Mouse (Mus musculus) hindbrain, embryonic 15.5 days (tissue): ENCODE data around the gene Rpl18. TPM values are rescaled to one million over a fixed set of nuclear protein-coding genes. Genes with fewer than 3 reads are reported as not detected.

Source experiments
- ATAC-seq: fragments of 200-750 bp; cut with Nextera tagmentation; 2 replicates; pipeline ENCODE4 v1.8.0; 2017; ENCODE audit warnings: low read depth, moderate number of reproducible peaks, moderate TSS enrichment; ENCODE audit not compliant: low FRiP score
- H3K27ac ChIP-seq: fragments of 300-500 bp; sonication (generic); replicated peaks from 2 replicates; pipeline ENCODE4 v1.5.1; 2015; ENCODE audit warnings: mild to moderate bottlenecking, inconsistent platforms
- H3K27me3 ChIP-seq: fragments of 300-500 bp; sonication (generic); 2 replicates; pipeline ENCODE4 v1.6.1; 2015; ENCODE audit warnings: control low read depth, inconsistent platforms
- H3K36me3 ChIP-seq: fragments of 300-500 bp; sonication (generic); 2 replicates; pipeline ENCODE4 v1.6.1; 2015; ENCODE audit warnings: control low read depth, inconsistent platforms
- H3K4me1 ChIP-seq: fragments of 300-500 bp; sonication (generic); replicated peaks from 2 replicates; pipeline ENCODE4 v1.6.1; 2015; ENCODE audit warnings: control low read depth, inconsistent platforms
- H3K4me2 ChIP-seq: fragments of 300-500 bp; sonication (generic); 2 replicates; pipeline ENCODE4 v1.6.1; 2015; ENCODE audit warnings: moderate library complexity, mild to moderate bottlenecking, inconsistent platforms
- H3K4me3 ChIP-seq: fragments of 300-500 bp; sonication (generic); 2 replicates; pipeline ENCODE4 v1.5.1; 2015; ENCODE audit warnings: mild to moderate bottlenecking, inconsistent platforms
- H3K9ac ChIP-seq: fragments of 300-500 bp; sonication (generic); 2 replicates; pipeline ENCODE4 v1.6.1; 2015; ENCODE audit warnings: inconsistent platforms
- H3K9me3 ChIP-seq: fragments of 300-500 bp; sonication (generic); 2 replicates; pipeline ENCODE4 v1.6.1; 2016; ENCODE audit warnings: control low read depth, inconsistent platforms
- WGBS: fragments of 180-500 bp; shearing (Covaris S2); methylation state at CpG from one replicate; pipeline ENCODE4 v1.1.7; 2015; 5-methylcytosine and 5-hydroxymethylcytosine counted together
- polyA plus RNA-seq: library from polyadenylated mRNA; unstranded; fragments of >200 nt; fragmentation: Nextera tagmentation; extraction: Ambion mirVana; gene quantifications from 2 replicates; pipeline ENCODE4 v1.2.1, GENCODE M21; 2015

Gene Rpl18
- polyA plus RNA-seq, 1 experiment from 2014 or later, result 528 TPM

DNA sequence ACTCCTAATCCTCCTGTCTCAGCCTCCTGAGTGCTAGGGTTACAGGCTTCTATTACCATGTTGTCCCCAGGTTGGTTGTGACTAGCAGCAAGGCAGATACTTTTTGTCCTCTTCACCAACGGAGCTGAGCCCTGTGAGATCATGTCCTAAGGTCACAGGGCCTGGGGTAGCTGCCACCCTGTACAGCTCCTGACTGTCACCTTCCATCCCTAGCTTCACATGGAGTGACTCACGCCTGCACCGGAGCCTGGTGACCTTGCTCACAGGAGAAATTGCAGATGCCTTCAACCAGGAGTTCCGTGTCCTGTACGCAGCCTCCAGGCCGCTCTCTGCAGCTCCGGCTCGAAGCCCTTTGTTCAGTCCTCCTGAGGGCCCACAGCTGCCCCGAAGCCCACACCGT, 11.2 kb downstream of the Rpl18 start:
- peaks cover 22% of the 10 kb centered on the region; the same call in 1 of the 2 replicates for H3K36me3 ChIP-seq
- no peaks in the 10 kb centered on the region for H3K9me3 ChIP-seq
- no peak overlapping the region for H3K4me2 ChIP-seq
- H3K27me3 ChIP-seq, result no peaks in the 10 kb centered on the region
- H3K4me1 ChIP-seq, result peaks cover 3% of the 10 kb centered on the region; the same call in 1 of the 2 replicates
- no peak overlapping the region for H3K27ac ChIP-seq
- no peak for ATAC-seq
- 89% methylated on average over 10 of the region's 10 CpGs for WGBS
- H3K4me3 ChIP-seq, result no peak overlapping the region
- H3K9ac ChIP-seq, result no peak overlapping the region

DNA sequence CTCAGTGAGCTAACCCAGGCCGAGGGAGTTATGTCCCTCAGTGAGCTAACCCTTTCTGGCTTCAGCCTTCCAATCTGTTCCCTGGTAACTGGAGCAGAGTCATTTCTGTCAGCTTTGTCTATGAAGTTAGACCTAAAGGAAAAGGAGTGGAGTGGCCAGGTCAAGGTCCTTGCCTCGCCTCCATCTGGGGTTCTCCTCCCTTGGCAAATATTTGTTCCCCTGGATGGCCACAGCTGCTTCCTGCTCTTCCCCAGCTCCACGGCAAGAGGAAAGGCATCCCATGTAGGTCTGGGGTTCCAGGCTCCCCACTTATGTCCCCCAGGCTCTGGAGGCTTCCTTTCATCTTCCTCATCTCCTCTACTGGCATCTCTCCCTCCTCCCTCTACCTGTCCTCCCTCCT, 12.4 kb downstream of the Rpl18 start:
- Histone ChIP-seq H3K4me3 (no peak overlapping the region), H3K4me1 (peaks cover 3% of the 10 kb centered on the region; the same call in 1 of the 2 replicates), H3K27me3 (no peaks in the 10 kb centered on the region), H3K27ac (no peak overlapping the region), H3K36me3 (peaks cover 22% of the 10 kb centered on the region; the same call in 1 of the 2 replicates), H3K9ac (no peak overlapping the region), H3K4me2 (no peak overlapping the region), H3K9me3 (no peaks in the 10 kb centered on the region)
- 86% methylated on average over 3 of the region's 3 CpGs for WGBS
- ATAC-seq, result no peak

DNA sequence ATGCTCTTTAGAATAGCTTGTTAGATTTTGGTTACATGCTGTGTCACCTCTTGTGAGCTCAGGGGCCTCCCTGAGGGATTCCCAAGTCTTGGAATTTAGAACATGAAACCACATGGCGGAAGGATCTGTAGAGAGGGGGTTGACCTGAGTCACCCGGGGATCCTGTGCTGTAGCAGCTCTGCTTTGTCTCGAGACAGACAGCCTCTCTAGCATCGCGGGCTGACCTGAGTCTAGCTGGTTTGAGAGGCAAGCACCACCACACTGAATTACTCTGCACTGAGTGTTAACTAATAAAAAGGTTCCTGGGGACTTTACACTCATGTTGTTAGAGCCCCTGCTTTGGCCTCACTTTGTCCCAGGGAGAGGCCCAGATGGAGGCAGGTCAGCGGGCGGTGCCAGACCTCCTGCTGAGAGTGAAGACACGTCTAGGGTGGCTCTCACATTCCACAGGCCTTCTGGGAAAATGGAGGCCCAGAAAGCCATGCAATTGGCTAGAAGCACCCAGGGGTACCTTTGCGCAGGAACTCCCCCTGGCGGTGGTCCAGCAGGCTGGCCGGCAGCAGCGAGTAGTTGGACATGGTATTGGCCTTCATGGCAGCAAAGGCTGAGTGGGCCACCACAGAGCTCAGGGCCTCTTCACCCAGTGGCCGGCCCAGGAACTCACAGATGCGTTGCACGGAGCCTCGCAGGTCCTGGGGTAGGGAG, 15.6 kb downstream of the Rpl18 start:
- Histone ChIP-seq H3K4me3 (no peak overlapping the region), H3K9me3 (no peaks in the 10 kb centered on the region), H3K36me3 (0 out of 2 replicates have a peak, but pooled peaks cover 10% of the 10 kb centered on the region), H3K27ac (no peak overlapping the region), H3K4me1 (peaks cover 3% of the 10 kb centered on the region; the same call in 1 of the 2 replicates), H3K9ac (no peak overlapping the region), H3K27me3 (no peaks in the 10 kb centered on the region), H3K4me2 (no peak overlapping the region)
- no peak for ATAC-seq
- WGBS, result 16% methylated on average over 16 of the region's 16 CpGs

DNA sequence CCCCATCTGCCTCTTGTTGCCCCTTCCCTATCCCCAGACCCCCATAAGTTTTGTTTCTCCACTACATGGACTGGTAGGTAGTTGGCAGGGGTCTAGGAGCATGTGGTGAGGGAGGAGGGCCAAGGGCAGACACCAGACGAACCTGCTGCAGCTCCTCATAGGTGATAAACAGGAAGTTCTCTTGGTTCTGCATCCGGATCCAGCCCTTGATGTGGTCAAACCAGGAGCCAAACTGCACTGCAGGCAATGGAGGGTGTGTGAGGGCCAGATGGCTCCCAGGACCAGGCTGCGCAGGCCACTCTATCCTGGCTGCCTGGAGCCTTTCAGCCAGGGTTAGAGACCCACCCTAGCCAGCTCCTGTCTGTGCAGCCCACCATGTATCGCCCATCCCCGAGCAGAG, 18.2 kb downstream of the Rpl18 start:
- Histone ChIP-seq H3K4me1 (peaks cover 3% of the 10 kb centered on the region; the same call in 1 of the 2 replicates), H3K27me3 (no peaks in the 10 kb centered on the region), H3K9me3 (no peaks in the 10 kb centered on the region), H3K36me3 (no peaks in the 10 kb centered on the region), H3K4me3 (no peak overlapping the region), H3K4me2 (no peak overlapping the region), H3K27ac (no peak overlapping the region), H3K9ac (no peak overlapping the region)
- 83% methylated on average over 5 of the region's 5 CpGs for WGBS
- ATAC-seq, result no peak

DNA sequence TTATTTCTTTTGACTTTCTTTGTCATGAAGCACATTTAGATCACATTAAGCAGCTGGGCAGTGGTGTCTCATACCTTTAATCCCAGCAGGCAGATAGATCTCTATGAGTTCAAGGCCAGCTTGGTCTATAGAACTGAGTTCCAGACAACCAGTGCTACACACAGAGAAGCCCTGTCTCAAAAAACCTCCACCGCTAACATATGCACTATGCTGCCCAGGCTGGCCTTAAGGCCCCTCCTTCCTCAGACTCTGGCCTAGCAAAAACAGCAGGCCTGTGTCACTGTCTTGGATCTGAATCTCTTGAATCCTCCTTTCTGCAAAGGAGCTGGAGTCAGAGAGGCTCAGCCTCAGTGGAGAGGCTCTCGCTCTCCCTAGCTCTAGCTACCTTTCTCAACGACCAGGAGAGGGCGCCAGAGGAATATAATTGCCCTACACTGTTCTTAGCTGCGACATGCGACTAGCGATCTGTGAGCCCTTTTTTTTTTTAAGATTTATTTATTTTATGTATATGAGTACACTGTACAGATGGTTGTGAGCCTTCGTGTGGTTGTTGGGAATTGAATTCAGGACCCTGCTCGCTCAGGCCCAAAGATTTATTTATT, 24.0 kb downstream of the Rpl18 start:
- no peak overlapping the region for H3K9ac ChIP-seq
- no peaks in the 10 kb centered on the region for H3K9me3 ChIP-seq
- H3K4me2 ChIP-seq, result no peak overlapping the region
- H3K27ac ChIP-seq, result no peak overlapping the region
- WGBS, result 8% methylated on average over 9 of the region's 9 CpGs
- H3K4me1 ChIP-seq, result no peaks in the 10 kb centered on the region
- H3K27me3 ChIP-seq, result 0 out of 2 replicates have a peak, but pooled peaks cover 6% of the 10 kb centered on the region
- no peaks in the 10 kb centered on the region for H3K36me3 ChIP-seq
- no peak overlapping the region for H3K4me3 ChIP-seq
- peak; percentile 88; the same call in 1 of the 2 replicates for ATAC-seq

DNA sequence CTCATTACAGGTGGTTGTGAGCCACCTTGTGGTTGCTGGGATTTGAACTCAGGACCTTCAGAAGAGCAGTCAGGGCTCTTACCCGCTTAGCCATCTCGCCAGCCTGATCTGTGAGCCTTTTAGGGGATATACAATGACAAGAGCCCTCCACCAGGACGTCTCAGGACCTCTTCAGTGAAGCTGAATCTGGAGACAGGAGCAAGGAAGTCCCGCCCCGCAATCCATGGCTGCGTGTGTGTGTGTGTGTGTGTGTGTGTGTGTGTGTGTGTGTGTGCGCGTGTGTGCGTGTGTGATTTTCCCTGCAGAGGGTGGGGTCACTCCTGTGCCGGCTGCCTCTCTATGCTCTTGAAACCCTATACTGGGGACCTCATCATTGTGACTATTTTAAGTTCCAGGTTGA, 24.6 kb downstream of the Rpl18 start:
- H3K36me3 ChIP-seq, result no peaks in the 10 kb centered on the region
- no peak for ATAC-seq
- no peak overlapping the region for H3K4me2 ChIP-seq
- H3K9ac ChIP-seq, result no peak overlapping the region
- no peaks in the 10 kb centered on the region for H3K4me1 ChIP-seq
- H3K27ac ChIP-seq, result no peak overlapping the region
- H3K9me3 ChIP-seq, result no peaks in the 10 kb centered on the region
- no peak overlapping the region for H3K4me3 ChIP-seq
- 0 out of 2 replicates have a peak, but pooled peaks cover 6% of the 10 kb centered on the region for H3K27me3 ChIP-seq
- WGBS, result 69% methylated on average over 10 of the region's 10 CpGs

DNA sequence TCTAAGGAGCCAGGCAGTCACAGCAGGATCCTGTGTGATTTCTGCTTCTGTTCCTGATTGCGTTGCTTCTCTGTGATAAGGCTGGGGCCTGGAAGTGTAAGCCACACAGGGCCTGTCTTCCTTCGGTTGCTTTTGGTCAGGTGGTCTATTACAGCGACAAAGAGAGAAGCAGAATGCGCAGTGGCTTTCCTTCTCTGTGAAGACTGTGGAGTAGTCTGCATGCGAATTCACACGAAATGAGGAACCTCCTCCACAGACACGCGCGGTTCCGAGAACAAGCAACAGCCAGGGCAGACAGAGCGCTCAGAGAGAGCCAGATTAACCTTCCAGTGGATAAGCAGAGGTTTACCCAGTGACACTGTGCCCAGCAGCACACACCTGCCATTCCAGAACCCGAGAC, 26.1 kb downstream of the Rpl18 start:
- Histone ChIP-seq H3K27me3 (0 out of 2 replicates have a peak, but pooled peaks cover 6% of the 10 kb centered on the region), H3K36me3 (no peaks in the 10 kb centered on the region), H3K4me1 (no peaks in the 10 kb centered on the region), H3K4me3 (no peak overlapping the region), H3K9ac (no peak overlapping the region), H3K27ac (no peak overlapping the region), H3K4me2 (peak overlapping the region; percentile 36; the same call in 1 of the 2 replicates), H3K9me3 (no peaks in the 10 kb centered on the region)
- ATAC-seq, result no peak
- 90% methylated on average over 12 of the region's 12 CpGs for WGBS

DNA sequence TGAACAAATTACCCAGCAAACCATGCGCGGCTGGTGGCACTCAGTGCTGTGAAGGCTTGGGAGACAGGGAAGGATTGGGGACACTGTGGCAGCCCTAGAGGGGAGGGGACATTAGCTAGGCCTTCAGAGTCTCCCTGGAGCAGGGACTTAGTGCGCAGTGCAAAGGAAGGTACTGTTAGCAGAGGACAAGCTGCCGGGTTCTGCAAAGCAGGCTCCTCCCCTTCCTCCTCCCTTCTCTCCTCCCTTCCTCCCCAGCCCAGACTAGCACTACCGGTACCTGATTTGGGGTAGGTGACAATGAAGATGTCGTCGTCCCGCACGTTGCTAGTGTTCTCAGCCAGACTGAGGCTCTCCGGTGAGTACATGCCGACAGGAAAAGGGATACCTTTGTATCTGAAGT, 26.5 kb downstream of the Rpl18 start:
- H3K27me3 ChIP-seq, result 0 out of 2 replicates have a peak, but pooled peaks cover 6% of the 10 kb centered on the region
- WGBS, result 39% methylated on average over 11 of the region's 11 CpGs
- H3K4me2 ChIP-seq, result peak overlapping the region; percentile 36
- H3K9ac ChIP-seq, result no peak overlapping the region
- no peaks in the 10 kb centered on the region for H3K4me1 ChIP-seq
- no peaks in the 10 kb centered on the region for H3K36me3 ChIP-seq
- no peak for ATAC-seq
- H3K27ac ChIP-seq, result no peak overlapping the region
- peak overlapping the region; percentile 10 for H3K4me3 ChIP-seq
- no peaks in the 10 kb centered on the region for H3K9me3 ChIP-seq

DNA sequence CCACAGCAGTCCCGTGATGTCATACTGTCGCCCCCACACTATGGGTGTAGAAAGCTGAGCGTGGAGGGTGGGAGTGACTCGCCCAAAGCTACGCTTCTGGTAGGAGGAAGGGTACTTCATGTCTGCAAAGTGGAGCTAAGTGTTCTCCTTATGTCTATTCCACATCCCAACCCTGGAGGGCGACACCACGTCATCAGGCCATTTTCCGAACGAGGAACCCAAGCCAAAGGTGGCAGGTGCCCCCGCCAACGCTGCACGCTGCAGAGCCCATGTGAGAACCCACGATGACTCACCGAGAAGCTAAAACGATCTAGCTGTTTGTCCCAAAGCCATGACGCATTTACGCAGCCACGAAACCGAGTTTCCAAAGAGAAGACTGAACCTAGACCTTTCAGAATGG, 27.1 kb downstream of the Rpl18 start:
- peak overlapping the region; percentile 36 for H3K4me2 ChIP-seq
- 39% methylated on average over 19 of the region's 19 CpGs for WGBS
- no peak overlapping the region for H3K27ac ChIP-seq
- H3K9ac ChIP-seq, result no peak overlapping the region
- no peaks in the 10 kb centered on the region for H3K36me3 ChIP-seq
- peak overlapping the region; percentile 10 for H3K4me3 ChIP-seq
- no peaks in the 10 kb centered on the region for H3K9me3 ChIP-seq
- 0 out of 2 replicates have a peak, but pooled peaks cover 6% of the 10 kb centered on the region for H3K27me3 ChIP-seq
- H3K4me1 ChIP-seq, result no peaks in the 10 kb centered on the region
- ATAC-seq, result no peak

DNA sequence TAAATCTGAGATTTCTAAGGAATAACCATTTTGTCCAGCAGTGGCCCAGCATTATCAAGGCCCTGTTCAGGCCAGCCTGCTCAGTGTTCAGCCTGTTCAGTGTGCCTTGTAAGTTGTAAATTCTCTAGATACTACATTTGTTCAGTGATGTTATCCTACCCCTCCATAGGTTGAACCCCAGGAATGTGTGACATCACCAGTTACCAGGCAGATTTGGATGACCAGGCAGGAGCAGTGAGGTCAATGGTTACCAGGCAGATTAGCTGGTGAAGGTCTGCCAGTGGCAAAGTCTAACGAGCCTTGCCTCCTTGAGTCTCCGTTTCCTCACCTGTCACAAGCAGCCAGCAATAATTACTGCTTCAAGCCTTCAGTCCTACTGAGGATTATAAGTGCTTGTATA, 29.1 kb downstream of the Rpl18 start:
- H3K9me3 ChIP-seq, result no peaks in the 10 kb centered on the region
- H3K4me3 ChIP-seq, result no peak overlapping the region
- ATAC-seq, result no peak
- H3K36me3 ChIP-seq, result no peaks in the 10 kb centered on the region
- H3K27ac ChIP-seq, result no peak overlapping the region
- H3K4me2 ChIP-seq, result no peak overlapping the region
- 0 out of 2 replicates have a peak, but pooled peaks cover 6% of the 10 kb centered on the region for H3K27me3 ChIP-seq
- H3K4me1 ChIP-seq, result no peaks in the 10 kb centered on the region
- 39% methylated on average over 2 of the region's 2 CpGs for WGBS
- no peak overlapping the region for H3K9ac ChIP-seq

DNA sequence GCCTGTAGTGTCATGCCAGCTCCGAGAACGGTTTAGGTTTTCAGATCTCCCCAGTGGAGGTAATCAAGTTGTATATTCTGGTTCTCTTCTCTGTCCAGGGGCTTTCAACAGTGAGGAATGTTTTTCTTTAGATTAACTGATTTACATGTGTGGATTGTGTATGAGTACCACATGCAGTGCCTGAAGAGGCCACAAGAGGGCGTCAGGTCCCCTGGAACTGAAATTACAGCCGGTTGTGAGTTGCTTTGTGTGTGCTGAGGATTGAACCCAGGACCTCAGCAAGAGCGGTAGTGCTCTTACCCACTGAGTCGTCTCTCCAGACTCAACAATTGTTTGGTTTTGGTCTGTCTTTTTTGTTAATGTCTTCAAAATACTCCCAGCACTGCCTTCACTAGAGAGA, 31.3 kb downstream of the Rpl18 start:
- Histone ChIP-seq H3K36me3 (no peaks in the 10 kb centered on the region), H3K27me3 (0 out of 2 replicates have a peak, but pooled peaks cover 4% of the 10 kb centered on the region), H3K4me2 (no peak overlapping the region), H3K9me3 (no peaks in the 10 kb centered on the region), H3K4me3 (no peak overlapping the region), H3K9ac (no peak overlapping the region), H3K27ac (no peak overlapping the region), H3K4me1 (no peaks in the 10 kb centered on the region)
- 65% methylated on average over 6 of the region's 6 CpGs for WGBS
- ATAC-seq, result no peak

DNA sequence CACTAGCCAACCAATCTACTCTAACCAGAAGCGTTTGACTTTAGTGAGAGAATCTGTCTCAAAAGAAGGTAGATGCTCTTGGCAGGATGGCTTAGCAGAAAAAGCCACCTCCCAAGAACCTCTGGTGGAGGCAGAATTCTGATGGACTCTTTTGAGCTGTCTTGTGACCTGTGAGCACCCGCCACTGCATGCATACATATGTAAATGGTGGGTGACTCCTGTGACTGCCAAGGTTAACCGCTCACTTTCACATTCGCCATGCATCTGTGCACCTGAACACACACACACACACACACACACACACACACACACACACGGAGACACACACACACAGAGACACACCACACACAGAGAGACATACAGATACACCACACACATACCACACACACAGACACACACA, 32.2 kb downstream of the Rpl18 start:
- no peak for ATAC-seq
- Histone ChIP-seq H3K4me3 (no peak overlapping the region), H3K9ac (no peak overlapping the region), H3K4me1 (no peaks in the 10 kb centered on the region), H3K9me3 (no peaks in the 10 kb centered on the region), H3K27ac (no peak overlapping the region), H3K36me3 (no peaks in the 10 kb centered on the region), H3K4me2 (no peak overlapping the region), H3K27me3 (no peaks in the 10 kb centered on the region)
- 86% methylated on average over 5 of the region's 5 CpGs for WGBS
